Mouse (Mus musculus): ENCODE measurements around the gene Btg1. TPM values are rescaled to one million over a fixed set of nuclear protein-coding genes. Genes with fewer than 3 reads are reported as not detected.

Btg1 gene
- total RNA-seq (2021) = 10 to 100 TPM; 44.9 to 52.5 TPM

DNA sequence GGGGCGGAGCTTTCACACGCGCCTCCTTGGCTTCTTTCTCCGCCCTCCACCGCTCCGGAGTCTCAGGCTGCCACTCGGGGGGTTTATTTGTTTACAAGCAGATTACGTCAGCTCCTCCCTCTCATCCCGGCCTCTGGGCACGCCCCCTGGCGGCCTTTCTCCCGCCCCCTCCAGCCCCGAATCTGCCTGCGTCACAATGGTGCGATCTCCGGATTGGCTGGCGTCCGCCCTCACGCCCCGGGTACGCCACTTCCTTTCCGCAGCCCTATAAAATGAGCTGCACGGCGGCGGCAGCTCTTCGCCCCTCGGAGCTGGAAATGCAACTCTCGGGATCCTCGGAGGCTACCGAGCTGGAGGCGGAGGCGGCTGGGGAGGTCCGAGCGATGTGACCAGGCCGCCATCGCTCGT is at the start of gene Btg1:
Gene Btg1, plus strand, starts transcription at position 298 of the 408 bp plus-strand sequence.
- DNase-seq (ENCODE audit: low spot score) = peak; percentile 100
- intact Hi-C loops (cut with DNase I) = loop anchor here (1.0 to 2.0 kb wide), 2 partner anchors 95 to 402 kb away; no protein-coding TSS in a partner anchor

DNA sequence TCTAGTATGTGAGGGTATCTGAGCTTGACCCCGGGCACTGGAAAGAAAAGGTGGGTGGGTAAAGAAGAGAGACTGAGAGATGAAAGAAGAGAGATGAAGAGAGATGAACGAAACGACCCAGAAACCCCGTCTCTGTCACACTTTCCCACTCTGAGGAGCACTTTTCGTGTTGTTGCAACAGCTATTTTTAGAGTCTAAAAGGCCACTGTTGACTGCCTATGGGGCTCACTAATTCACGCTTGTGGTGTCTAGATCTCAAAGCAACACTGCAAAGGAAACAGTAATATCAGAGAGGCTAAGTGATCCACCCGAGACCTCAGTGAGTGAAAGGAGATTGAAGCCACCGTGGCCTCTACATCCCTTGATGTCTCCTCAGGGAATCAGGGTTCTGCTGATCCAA is 47.3 kb upstream of the Btg1 start:
- intact Hi-C loops (cut with DNase I) = no loop called here
- DNase-seq (ENCODE audit: low spot score) = no peak

DNA sequence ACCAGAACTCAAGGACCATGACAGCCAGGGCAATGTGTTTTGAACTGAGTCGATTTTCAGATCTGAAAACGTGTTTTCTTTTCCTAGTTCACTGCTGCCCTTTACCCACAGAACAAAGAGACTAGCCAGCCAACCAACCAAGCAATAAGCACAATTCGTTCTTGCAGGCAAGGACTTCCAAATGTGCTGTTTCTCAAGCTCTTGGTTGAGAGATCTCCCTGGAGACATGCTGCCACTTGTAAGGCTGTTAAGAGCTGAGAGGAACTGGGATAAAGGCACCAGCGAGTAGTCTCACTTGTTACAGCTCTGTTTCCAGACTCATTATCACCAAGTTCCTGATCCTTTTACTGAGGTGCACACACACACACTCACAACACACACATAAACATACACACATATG is 45.6 kb upstream of the Btg1 start:
- intact Hi-C loops (cut with DNase I) = no loop called here
- DNase-seq (ENCODE audit: low spot score) = no peak

DNA sequence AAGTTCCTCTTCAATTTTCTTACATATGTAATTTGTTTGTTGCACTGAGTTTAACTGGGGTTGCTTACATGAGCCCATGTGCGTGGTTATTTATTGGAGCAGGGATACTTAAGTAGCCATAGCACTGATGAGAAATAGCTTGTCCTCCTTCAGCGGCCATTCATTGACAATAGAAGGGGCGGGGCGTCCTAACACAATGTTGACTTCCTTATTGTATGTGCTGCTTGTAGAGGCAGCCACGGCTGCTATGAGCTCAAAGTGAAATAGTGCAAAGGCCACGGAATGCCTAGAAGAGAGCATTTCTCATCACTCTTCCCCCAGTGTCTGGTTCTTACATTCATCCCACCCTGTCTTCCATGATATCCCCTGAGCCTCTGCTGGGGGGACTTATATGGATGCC is 42.0 kb upstream of the Btg1 start:
- intact Hi-C loops (cut with DNase I) = no loop called here
- DNase-seq (ENCODE audit: low spot score) = no peak

DNA sequence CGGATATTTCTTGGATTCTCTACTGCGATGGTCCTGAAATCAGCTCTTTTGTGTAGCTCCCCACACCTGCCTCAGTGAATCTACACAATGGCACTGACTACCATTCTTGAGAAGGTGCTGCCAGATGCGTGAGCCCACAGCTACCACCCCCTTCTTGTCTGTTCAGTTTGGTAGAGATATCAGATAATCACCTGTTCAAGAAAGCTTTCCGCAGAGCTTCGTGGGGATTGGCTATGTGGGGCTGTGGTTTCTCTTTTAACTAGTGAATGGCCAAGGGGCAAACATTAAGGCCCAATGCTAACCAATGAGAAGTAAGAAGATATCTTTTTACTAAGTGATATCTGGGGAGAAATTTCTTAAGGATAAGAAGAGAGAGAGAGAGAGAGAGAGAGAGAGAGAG is 41.5 kb upstream of the Btg1 start:
- intact Hi-C loops (cut with DNase I) = no loop called here
- no peak for DNase-seq (ENCODE audit: low spot score)

DNA sequence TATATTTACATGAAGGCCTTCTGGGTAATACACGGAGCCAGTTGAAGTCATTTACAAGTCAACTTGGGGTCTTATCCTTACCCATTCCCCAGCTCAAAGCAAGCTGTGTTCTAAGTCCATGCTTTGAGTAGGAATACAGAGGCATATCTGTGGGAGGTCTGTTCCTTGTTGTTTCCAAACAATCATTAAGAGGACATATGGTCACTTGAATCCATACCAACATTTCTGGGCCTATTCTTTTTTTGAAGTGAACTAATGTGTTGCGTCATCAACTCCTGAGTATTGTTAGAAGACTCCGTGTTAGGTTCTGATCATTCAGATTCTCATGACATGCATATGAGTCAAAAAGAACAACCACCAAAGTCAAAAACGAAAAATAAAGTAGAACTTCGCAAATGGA is 37.9 kb upstream of the Btg1 start:
- no peak for DNase-seq (ENCODE audit: low spot score)
- intact Hi-C loops (cut with DNase I) = no loop called here

DNA sequence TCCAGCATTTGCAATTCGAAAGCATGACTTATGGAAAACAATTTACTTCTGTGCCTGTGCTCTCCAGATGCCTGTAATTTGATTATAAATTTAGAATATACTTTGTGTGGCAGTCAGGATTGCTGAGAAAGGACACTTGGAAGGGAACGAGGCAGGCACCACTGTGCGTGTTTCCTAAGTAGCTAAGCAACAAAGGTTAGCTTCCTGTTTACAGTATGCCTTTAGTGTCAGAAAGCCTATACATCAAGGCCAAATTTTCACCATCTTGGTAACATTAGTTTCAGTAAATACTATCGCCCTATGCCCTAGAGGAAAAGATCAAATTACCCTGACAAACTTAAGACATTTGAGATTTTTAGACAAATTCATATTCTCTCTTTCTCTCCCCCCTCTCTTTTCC is 37.4 kb upstream of the Btg1 start:
- intact Hi-C loops (cut with DNase I) = no loop called here
- DNase-seq (ENCODE audit: low spot score) = no peak

DNA sequence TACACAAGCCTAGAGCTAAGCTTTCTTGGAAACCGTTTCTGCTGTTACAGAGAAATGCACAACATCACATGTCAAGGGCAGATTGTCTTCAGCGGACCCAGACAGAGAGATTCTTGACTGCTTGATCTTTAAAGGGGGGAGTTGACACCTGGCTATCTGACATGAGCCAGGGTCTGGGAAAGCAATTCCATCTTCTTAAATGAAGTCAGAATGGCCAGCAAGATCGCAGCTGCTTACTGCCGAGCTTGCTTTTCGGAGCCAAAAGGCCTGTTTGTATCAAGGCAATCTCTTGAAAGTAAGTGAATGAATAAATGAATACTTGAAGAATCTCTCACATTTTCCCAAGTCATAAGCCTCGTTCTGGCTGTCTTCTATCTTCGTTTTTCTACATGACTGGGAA is 36.6 kb upstream of the Btg1 start:
- intact Hi-C loops (cut with DNase I) = no loop called here

DNA sequence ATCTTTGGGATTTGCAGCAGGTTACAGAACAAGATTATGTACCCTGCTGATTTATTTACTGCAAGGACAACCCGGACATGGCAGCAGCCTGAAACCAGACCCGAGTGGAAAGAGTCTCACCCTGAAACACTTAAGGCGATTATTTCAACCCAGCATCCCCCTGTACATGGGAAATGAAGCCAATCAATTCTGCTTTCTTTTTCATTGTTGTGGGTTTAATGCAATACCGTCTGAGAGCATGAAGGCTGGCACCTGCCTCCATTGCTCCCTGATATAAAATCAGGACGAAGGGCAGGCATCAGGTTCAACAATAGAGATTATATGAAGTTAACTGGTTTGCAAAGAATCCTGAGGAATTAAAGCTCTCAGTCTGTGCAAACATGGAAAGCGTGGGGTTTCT is 35.6 kb upstream of the Btg1 start:
- DNase-seq (ENCODE audit: low spot score) = no peak
- intact Hi-C loops (cut with DNase I) = no loop called here

More for the DNA sequence above, 36.6 kb upstream of the Btg1 start:
- DNase-seq (ENCODE audit: low spot score) = no peak

DNA sequence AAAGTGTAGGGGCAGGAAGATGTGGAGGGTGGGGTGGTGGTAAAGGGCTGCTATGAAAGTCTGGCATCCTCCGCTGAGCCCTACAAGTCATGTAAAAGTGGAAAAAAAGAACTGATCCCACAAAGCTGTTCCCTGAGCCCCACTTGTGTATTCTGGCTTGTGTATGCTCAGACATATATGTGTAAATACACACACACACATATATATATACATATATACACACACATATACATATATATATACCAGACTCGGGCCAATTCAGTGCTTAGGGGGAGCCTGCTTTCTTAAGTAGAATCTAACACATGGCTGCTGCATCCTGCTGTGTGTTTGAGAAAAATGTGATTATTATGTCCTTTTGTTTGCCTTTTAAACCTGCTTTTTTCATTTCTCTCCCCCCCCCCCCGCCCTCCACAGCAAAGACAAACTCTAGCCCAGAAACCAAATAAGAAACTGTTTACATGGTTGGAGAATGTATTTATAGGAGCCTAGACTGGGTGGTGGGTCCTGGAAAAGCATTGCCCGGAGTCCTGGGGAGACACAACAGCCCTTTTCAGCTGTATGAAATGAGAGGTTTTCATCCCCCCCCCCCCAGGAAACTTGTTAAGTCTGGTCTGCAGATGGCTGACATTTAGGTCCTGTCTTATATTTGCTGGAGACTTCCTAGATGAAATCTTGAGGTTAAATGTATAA is 30.5 kb upstream of the Btg1 start:
- intact Hi-C loops (cut with DNase I) = no loop called here
- DNase-seq (ENCODE audit: low spot score) = no peak

DNA sequence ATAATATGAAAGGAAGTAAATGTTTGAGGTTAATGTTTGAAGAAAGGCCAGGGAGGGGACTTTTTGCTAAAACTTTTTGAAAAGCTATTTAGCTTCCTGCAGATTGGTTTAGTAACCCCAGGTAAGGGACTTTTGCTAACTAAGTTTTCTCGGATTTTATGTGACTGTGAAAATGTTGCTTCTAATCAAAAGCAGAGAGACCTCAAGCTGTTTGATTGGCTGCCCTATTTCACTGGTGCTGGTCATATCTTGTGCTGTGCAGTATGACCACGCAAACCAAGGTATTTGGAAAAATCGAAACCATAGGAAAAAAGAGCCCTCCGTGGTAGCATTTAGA is 30.0 kb upstream of the Btg1 start:
- no peak for DNase-seq (ENCODE audit: low spot score)
- intact Hi-C loops (cut with DNase I) = no loop called here

DNA sequence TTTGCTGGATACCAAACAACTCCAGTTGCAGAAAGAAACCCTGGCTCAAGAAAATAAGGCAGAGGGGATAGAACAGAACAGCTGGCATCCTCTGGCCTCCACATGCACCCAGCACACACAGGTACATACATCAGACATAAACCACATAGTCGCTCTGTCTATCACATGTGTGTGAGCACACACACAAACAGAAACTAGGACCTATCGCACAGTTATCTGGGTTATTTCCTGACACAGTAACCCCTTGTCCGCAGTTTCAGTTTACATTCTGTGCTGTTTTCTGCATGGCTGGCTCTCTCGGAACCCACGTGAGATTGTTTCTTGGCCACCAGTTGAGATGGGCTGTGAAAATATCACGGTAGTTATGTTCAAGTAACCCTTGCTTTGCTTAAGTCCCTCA is 28.6 kb upstream of the Btg1 start:
- DNase-seq (ENCODE audit: low spot score) = no peak
- intact Hi-C loops (cut with DNase I) = no loop called here

DNA sequence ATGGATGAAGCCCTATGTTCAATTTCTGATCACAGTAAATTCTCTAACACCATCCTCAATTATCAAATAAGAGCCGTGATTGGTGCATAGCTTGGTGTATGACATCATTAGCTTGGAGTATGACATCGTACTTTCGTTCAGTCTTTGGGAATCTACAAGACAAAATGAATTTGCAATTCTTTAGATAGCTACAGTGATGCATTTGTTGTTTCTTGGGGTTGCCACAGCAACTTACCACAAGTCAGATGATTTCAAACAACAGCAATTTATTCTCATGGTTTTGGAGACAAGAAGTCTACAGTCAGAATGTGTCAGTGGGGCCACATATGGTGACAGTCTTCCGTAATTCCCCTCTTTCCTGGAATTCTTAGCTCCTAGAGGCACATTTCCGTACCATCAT is 27.0 kb upstream of the Btg1 start:
- intact Hi-C loops (cut with DNase I) = no loop called here
- no peak for DNase-seq (ENCODE audit: low spot score)

DNA sequence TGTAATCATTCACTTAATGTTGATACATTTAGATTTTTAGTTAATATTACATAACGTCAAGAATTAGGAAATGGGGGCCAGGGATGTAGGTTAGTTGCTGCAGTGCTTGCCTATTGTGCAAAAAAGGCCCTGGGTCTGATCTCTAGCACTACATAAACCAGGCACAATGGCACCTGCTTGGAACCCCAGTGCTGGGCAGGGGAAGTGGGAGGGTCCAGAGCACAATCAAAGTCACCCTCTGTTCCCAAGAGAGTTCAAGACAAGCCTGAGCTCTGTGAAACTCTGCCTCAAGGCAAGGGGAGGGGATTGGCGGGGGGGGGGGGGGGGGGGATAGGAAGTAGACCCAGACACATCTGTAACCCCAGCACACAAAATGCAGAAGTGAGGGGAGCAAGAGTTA is 24.7 kb upstream of the Btg1 start:
- DNase-seq (ENCODE audit: low spot score) = no peak
- intact Hi-C loops (cut with DNase I) = no loop called here

DNA sequence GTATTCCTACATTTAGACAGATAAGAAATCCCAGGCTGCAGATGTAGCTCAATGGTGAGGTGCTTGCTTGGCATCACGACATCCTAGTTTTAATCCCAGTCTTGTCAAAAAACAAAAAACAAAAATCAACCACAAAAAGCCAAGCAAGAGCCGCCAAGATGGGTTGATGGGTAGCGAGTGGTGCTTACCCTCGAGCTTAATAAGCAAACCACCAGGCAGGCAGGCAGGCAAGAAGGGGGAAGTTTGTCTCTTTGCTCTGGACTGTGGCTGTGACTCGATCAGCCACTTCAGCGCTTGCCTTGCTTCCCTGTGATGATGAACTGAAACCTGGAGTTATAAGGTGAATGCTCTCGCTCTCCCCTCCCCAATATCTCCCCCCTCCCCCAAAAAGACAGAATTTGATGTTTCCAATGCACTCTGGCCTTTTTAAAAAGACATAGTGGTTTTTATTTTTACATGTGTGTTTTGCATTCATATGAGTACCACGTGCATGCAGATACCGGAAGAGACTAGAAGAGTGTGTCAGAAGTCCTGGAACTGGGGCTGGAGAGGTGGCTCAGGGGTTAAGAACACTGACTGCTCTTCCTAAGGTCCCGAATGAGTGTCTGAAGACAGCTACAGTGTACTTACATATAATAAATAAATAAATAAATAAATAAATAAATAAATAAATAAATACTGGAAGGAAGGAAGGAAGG is 21.2 kb upstream of the Btg1 start:
- intact Hi-C loops (cut with DNase I) = no loop called here
- no peak for DNase-seq (ENCODE audit: low spot score)

DNA sequence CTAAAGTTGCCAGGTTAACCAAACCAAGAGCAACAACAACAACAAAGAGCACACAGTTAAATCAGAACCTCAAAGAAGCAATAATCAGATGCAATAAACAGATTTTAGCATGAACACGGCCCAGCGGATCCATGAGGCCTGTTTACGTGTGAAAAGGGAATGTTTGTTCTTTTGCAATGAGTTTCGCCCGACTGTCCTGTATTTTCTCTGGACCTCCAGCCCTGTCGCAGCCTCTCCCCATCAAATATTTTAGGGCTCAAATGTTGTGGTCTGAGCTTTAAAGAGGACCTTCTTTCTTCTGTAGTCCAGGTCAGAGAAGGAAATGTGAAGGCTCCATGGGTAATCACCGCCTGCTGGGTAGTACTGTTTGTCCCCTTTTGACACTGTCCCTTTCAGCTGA is 20.4 kb upstream of the Btg1 start:
- intact Hi-C loops (cut with DNase I) = no loop called here
- DNase-seq (ENCODE audit: low spot score) = no peak

DNA sequence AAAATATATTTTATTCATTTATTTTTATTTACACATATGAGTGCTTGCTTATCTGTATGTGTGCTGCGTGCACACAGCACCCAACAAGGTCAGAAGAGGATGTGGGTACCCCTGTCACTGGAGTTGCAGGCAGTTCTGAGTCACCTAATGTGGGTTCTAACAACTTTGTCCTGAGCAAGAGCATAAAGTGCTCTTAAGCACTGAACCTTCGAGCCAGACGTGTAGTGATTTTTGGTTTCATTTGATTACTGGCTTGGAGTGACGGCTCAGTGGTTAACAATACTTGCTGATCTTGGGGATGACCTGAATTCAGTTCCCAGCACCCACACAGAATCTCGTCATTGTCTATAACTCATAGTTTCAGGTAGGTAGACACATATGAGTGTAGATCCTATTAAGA is 17.2 kb upstream of the Btg1 start:
- no peak for DNase-seq (ENCODE audit: low spot score)
- intact Hi-C loops (cut with DNase I) = no loop called here

DNA sequence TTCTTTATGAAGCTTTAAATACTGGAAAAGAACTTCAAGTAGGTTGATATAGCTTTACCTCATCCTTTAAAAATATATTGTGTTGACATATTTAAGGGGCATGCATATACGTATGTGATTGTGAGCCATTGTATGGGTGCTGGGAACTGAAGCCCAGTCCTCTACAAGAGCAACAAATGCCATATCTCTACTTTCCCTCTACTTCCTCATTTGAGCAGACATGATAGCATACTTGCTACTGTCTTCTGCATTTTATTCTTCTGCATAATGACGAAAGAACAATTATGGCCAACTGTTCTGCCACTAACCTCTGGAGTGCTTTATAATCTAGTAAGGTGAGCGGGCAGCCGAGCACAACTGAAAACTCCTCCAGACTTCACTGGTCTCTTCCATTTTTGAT is 15.1 kb upstream of the Btg1 start:
- intact Hi-C loops (cut with DNase I) = no loop called here
- DNase-seq (ENCODE audit: low spot score) = no peak

DNA sequence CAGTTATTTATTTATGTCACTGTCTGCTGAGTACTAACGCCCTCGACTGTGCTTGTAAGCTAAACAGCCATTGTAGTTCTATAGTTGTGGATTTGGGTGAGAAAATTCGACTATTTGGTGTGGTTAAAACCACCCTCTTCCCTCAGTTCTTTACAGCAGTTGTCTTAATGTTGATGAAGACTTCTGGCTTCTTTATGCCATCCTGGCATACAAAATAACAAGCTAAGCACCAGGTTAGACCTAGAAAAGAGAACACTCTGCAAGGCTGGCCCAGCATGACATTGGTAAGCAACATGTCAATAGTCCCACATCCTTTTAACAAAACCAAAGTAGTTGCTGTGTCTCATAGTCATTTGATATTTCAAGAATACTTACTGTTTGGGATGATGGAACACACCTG is 14.5 kb upstream of the Btg1 start:
- intact Hi-C loops (cut with DNase I) = no loop called here
- no peak for DNase-seq (ENCODE audit: low spot score)

DNA sequence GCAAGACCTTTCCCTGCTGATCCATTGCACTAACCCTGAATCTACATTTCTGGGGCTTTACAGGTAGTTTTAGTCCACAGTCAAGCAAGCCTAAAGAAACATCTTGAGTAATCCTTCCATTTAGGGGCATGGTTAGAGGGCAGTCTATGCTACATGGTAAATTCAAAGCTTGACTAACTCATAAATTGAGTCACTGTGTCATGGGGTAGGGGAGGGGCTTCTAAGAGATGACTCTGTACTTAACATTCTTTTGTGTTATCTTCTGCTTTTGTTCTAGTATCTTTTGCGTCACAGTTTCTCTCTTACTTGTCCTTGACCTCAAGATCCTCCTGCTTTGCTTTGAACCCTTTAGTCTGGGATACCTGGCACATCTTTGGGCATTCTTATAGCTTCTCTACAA is 11.6 kb upstream of the Btg1 start:
- DNase-seq (ENCODE audit: low spot score) = no peak
- intact Hi-C loops (cut with DNase I) = no loop called here

DNA sequence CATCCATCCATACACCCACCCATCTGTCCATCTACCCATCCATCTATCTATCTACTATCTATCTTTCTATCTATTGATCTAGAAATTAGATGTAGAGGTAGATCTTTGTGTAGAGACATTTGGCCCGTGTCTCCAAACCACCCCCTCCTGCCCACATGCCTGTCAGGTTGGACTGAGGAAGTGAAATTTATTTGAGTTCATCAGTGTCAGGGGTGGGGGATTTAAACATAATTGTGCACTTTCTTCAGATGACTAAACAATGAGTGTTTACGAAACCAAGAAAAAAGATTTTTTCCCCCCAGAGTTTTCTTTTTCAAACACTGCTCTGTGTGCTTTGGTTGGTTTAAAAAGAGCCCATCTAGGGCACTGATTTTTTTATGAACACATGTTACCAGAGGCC is 10.9 kb upstream of the Btg1 start:
- no peak for DNase-seq (ENCODE audit: low spot score)

DNA sequence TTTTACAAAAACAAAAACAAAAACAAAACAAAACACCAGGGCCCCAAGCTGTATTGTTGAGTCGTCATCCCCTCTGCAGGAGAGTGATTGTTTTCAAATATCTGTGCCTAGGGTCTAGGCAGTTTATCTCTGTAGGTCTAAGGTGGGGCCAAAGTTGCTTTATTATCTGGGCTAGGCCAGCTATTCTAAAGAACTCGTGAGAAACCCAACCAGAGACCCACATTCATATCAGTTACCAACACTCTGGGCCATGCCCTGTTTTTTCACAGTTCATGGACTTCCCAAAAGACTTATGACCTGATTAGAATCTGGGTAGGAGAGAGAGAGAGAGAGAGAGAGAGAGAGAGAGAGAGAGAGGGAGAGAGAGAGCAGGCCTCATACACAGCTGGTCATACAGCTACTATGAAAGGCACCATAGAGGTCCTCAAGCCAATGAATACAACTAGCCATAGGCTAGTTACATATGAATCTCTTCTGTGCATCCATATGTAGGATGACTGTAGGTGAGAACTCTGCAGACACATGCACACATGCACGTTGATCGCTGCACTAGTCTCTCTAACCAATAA is 9.1 kb upstream of the Btg1 start:
- intact Hi-C loops (cut with DNase I) = no loop called here
- no peak for DNase-seq (ENCODE audit: low spot score)

More for the DNA sequence above, 10.9 kb upstream of the Btg1 start:
- intact Hi-C loops (cut with DNase I) = no loop called here
